Comparison of ENCODE assay signal across 18 mouse cellular contexts in the genomic region with DNA sequence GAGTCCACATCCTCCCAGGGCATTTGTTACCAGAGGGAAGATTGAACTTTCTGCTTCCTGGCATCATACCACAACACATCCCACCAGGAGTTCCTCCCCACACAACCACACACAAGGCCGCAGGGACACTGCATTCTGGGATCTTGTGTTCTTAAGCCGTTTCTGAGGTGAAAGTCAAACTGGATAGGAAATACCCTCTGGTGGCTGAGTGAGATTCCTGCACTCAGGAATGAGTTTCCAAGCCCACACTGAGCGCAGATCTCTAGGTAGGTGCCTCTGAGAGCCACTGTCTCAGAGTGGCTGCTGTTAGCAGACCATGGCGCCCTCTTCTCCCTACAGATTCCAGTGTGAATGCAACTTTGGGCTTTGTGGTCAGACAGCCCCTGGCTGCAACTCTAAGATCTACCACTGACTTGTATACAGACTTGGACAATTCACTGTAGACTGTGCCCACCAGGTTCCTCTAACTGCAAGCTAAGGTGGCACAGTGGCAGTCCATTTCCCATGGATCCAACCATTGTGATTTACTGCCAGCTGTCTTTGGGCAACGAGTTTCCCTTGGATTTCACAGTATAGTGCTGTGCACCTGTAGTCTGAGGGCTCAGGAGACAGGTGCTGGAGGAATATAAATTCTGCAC. TPM values are rescaled to one million over a fixed set of nuclear protein-coding genes. Genes with fewer than 3 reads are reported as not detected.
DNase-seq lines count a peak whose midpoint lies in the region; ATAC-seq and TF ChIP-seq lines count a peak whose summit lies in the region.
"Had no signal": no experiment of that assay in that cellular context is flagged by ENCODE, and none has a peak within 500 bp of the region (broad histone marks: within the 10 kb centered on the region; RNA-seq: fewer than 3 reads in every experiment).

No protein-coding gene starts in this region.

- H3K9ac ChIP-seq in heart, adult 2 months (ENCODE audit: low read depth, low read length), result no peak overlapping the region
- no peak overlapping the region for H3K9ac ChIP-seq in midbrain, embryonic 11.5 days (ENCODE audit: low read length)
- H3K9ac ChIP-seq in midbrain, embryonic 15.5 days, result no peak overlapping the region
- H3K9ac ChIP-seq: embryonic facial prominence, embryonic 13.5 days; forebrain, embryonic 12.5 days; hindbrain, embryonic 12.5 days; intestine, embryonic 15.5 days; neural tube, embryonic 15.5 days had no signal

- no peak overlapping the region for H3K4me3 ChIP-seq in heart, adult 2 months
- no peak overlapping the region for H3K4me3 ChIP-seq in midbrain, embryonic 11.5 days (ENCODE audit: low read depth, low read length)
- no peak overlapping the region for H3K4me3 ChIP-seq in midbrain, embryonic 15.5 days
- H3K4me3 ChIP-seq: embryonic facial prominence, embryonic 13.5 days; forebrain, embryonic 12.5 days; hindbrain, embryonic 12.5 days; intestine, embryonic 15.5 days; neural tube, embryonic 15.5 days had no signal

- no peak for TF ChIP-seq POLR2A in heart, adult 2 months (IDR thresholded peaks at IDR 0.05; ENCODE audit: insufficient read depth, low read depth, low read length)

- no peaks in the 10 kb centered on the region for H3K79me2 ChIP-seq in heart, adult 2 months (replicated peaks; ENCODE audit: control insufficient read depth, insufficient read depth, low read length)

- no peaks in the 10 kb centered on the region for H3K9me3 ChIP-seq in midbrain, embryonic 11.5 days (ENCODE audit: control insufficient read depth, low read length)
- no peaks in the 10 kb centered on the region for H3K9me3 ChIP-seq in midbrain, embryonic 15.5 days
- H3K9me3 ChIP-seq: forebrain, embryonic 12.5 days; G1E; hindbrain, embryonic 12.5 days; intestine, embryonic 15.5 days; neural tube, embryonic 15.5 days had no signal

- no peak overlapping the region for H3K4me2 ChIP-seq in midbrain, embryonic 11.5 days
- no peak overlapping the region for H3K4me2 ChIP-seq in midbrain, embryonic 15.5 days
- H3K4me2 ChIP-seq: embryonic facial prominence, embryonic 13.5 days; forebrain, embryonic 12.5 days; hindbrain, embryonic 12.5 days; intestine, embryonic 15.5 days; neural tube, embryonic 15.5 days had no signal

- H3K36me3 ChIP-seq in heart, adult 2 months (ENCODE audit: control insufficient read depth, insufficient read depth, low read length), result no peaks in the 10 kb centered on the region
- no peaks in the 10 kb centered on the region for H3K36me3 ChIP-seq in midbrain, embryonic 11.5 days (ENCODE audit: control insufficient read depth, insufficient read depth, low read length)
- 0 out of 2 replicates have a peak, but pooled peaks cover 3% of the 10 kb centered on the region for H3K36me3 ChIP-seq in midbrain, embryonic 15.5 days (replicated peaks)
- H3K36me3 ChIP-seq: forebrain, embryonic 12.5 days; G1E; intestine, embryonic 15.5 days; neural tube, embryonic 15.5 days had no signal

- no peak for ATAC-seq in midbrain, embryonic 11.5 days (ENCODE audit: low FRiP score)
- ATAC-seq in midbrain, embryonic 15.5 days (replicated peaks), result no peak
- ATAC-seq in common myeloid progenitor, adult 5-6 weeks (replicated peaks; ENCODE audit: low read depth, poor library complexity, severe bottlenecking), result peak; percentile 36; the same call in 1 of the 2 replicates
- ATAC-seq: intestine, embryonic 15.5 days had no signal

- H3K27ac ChIP-seq in heart, adult 2 months, result no peak overlapping the region
- no peak overlapping the region for H3K27ac ChIP-seq in midbrain, embryonic 11.5 days (ENCODE audit: low read depth, low read length)
- no peak overlapping the region for H3K27ac ChIP-seq in midbrain, embryonic 15.5 days
- H3K27ac ChIP-seq: embryonic facial prominence, embryonic 13.5 days; forebrain, embryonic 12.5 days; hindbrain, embryonic 12.5 days; intestine, embryonic 15.5 days; neural tube, embryonic 15.5 days had no signal

- 72% methylated on average over 5 of the region's 5 CpGs for whole genome bisulfite sequencing in heart, adult 2 months
- WGBS in midbrain, embryonic 11.5 days, result 75% methylated on average over 5 of the region's 5 CpGs
- 79% methylated on average over 5 of the region's 5 CpGs for WGBS in midbrain, embryonic 15.5 days

- TF ChIP-seq CTCF in heart, adult 2 months (IDR thresholded peaks at IDR 0.05), result peak; percentile 21; the same call in 1 of the 2 replicates

- intact Hi-C loops in heart, adult 2 months (cut with DNase I), result no loop called here
- intact Hi-C loops in heart, postnatal 14 days (cut with DNase I), result no loop called here

- H3K4me1 ChIP-seq in heart, adult 2 months (ENCODE audit: control insufficient read depth, insufficient read depth, low read length), result peaks cover 2% of the 10 kb centered on the region; the same call in 1 of the 2 replicates
- H3K4me1 ChIP-seq in midbrain, embryonic 11.5 days (ENCODE audit: control insufficient read depth, insufficient read depth, low read length), result no peaks in the 10 kb centered on the region
- H3K4me1 ChIP-seq in midbrain, embryonic 15.5 days, result no peaks in the 10 kb centered on the region
- H3K4me1 ChIP-seq: embryonic facial prominence, embryonic 13.5 days; forebrain, embryonic 12.5 days; hindbrain, embryonic 12.5 days; intestine, embryonic 15.5 days; neural tube, embryonic 15.5 days had no signal

- H3K27me3 ChIP-seq in heart, adult 2 months (ENCODE audit: control insufficient read depth, insufficient read depth, low read length), result no peaks in the 10 kb centered on the region
- no peaks in the 10 kb centered on the region for H3K27me3 ChIP-seq in midbrain, embryonic 11.5 days (ENCODE audit: control insufficient read depth, insufficient read depth, low read length)
- no peaks in the 10 kb centered on the region for H3K27me3 ChIP-seq in midbrain, embryonic 15.5 days (replicated peaks)
- H3K27me3 ChIP-seq: embryonic facial prominence, embryonic 13.5 days; forebrain, embryonic 12.5 days; hindbrain, embryonic 12.5 days; intestine, embryonic 15.5 days; neural tube, embryonic 15.5 days had no signal

- TF ChIP-seq EP300 in heart, adult 2 months (IDR thresholded peaks at IDR 0.05; ENCODE audit: insufficient read depth, low read depth, low read length), result no peak

- DNase-seq in heart, adult 2 months, result no peak
- DNase-seq in heart, postnatal 14 days, result no peak
- DNase-seq in midbrain, embryonic 11.5 days (ENCODE audit: low spot score, missing footprints), result peak; percentile 59
- no peak for DNase-seq in adrenal gland, adult 8-10 months
- DNase-seq in thymus, postnatal 4 days, result no peak
- DNase-seq: adrenal gland, postnatal 10 days; cerebellum, adult 2 months; kidney, postnatal 14 days; lung, postnatal 14 days; thymus, postnatal 36 days had no signal

RNA-seq across cellular contexts. Expression of gene Bod1, which starts 14.4 kb away (rescaled TPM):
- total RNA-seq in heart, adult 2 months (2021), result 100 to 1,000 TPM; 125 to 140 TPM
- 105 and 181 TPM in 2 replicates for polyA plus RNA-seq in heart, adult 2 months (2012; rRNA removed)
- total RNA-seq in heart, postnatal 14 days (2021), result 10 to 100 TPM; 88.9 to 98.9 TPM
- 148 and 160 TPM in 2 replicates for polyA plus RNA-seq in midbrain, embryonic 11.5 days (2014; fragmentation: Nextera tagmentation; extraction: Ambion mirVana)
- 138 and 148 TPM in 2 replicates for polyA plus RNA-seq in midbrain, embryonic 15.5 days (2015; fragmentation: Nextera tagmentation; extraction: Ambion mirVana)
- total RNA-seq in common myeloid progenitor, adult 5-6 weeks (2017), result 20.0 and 29.7 TPM in 2 replicates
- 10 to 100 TPM; 61.7 to 72.4 (median 68.6) TPM for total RNA-seq in adrenal gland, adult 8-10 months (2022)
